Mouse (Mus musculus) limb, embryonic 14.5 days (tissue): ENCODE data around the gene Sez6l2. TPM values are rescaled to one million over a fixed set of nuclear protein-coding genes. Genes with fewer than 3 reads are reported as not detected.

Experiments used
- ATAC-seq: fragments of 200-750 bp; cut with Nextera tagmentation; 2 replicates; pipeline ENCODE4 v1.8.0; 2017; ENCODE audit warnings: low read depth, moderate number of reproducible peaks, moderate TSS enrichment; ENCODE audit not compliant: low FRiP score
- DNase-seq: peaks from one replicate; pipeline ENCODE4 v3.0.0-alpha.2; 2015; ENCODE audit warnings: low spot score
- H3K27ac ChIP-seq: fragments of 300-500 bp; sonication (generic); replicated peaks from 2 replicates; pipeline ENCODE4 v1.5.1; 2014; ENCODE audit warnings: low read depth, mild to moderate bottlenecking, low read length, moderate library complexity, mixed read lengths
- H3K27me3 ChIP-seq: fragments of 300-500 bp; sonication (generic); 2 replicates; pipeline ENCODE4 v1.6.1; 2014; ENCODE audit warnings: low read length, mixed read lengths; ENCODE audit not compliant: control insufficient read depth, insufficient read depth
- H3K36me3 ChIP-seq: fragments of 300-500 bp; sonication (generic); 2 replicates; pipeline ENCODE4 v1.6.1; 2014; ENCODE audit warnings: mild to moderate bottlenecking, low read length, moderate library complexity, mixed read lengths; ENCODE audit not compliant: control insufficient read depth, insufficient read depth
- H3K4me1 ChIP-seq: fragments of 300-500 bp; sonication (generic); 2 replicates; pipeline ENCODE4 v1.6.1; 2014; ENCODE audit warnings: antibody characterized with exemption, low read length, mixed read lengths; ENCODE audit not compliant: control insufficient read depth, insufficient read depth
- H3K4me2 ChIP-seq: fragments of 300-500 bp; sonication (generic); replicated peaks from 2 replicates; pipeline ENCODE4 v1.6.1; 2014; ENCODE audit warnings: low read depth, mild to moderate bottlenecking, low read length, moderate library complexity; ENCODE audit not compliant: severe bottlenecking
- H3K4me3 ChIP-seq: fragments of 300-500 bp; sonication (generic); replicated peaks from 2 replicates; pipeline ENCODE4 v1.5.1; 2014; ENCODE audit warnings: low read length
- H3K9ac ChIP-seq: fragments of 300-500 bp; sonication (generic); 2 replicates; pipeline ENCODE4 v1.6.1; 2014; ENCODE audit warnings: mild to moderate bottlenecking, low read depth, low read length, moderate library complexity; ENCODE audit not compliant: severe bottlenecking
- H3K9me3 ChIP-seq: fragments of 300-500 bp; sonication (generic); 2 replicates; pipeline ENCODE4 v1.6.1; 2016; ENCODE audit warnings: low read length; ENCODE audit not compliant: control insufficient read depth
- POLR2A ChIP-seq: fragments of 200-500 bp; IDR thresholded peaks from 2 replicates; pipeline ENCODE4 v1.8.0; 2012; ENCODE audit warnings: inconsistent platforms, mild to moderate bottlenecking, moderate library complexity, borderline replicate concordance; ENCODE audit not compliant: insufficient read depth, insufficient read length; ENCODE audit errors: extremely low read depth
- WGBS: fragments of 180-500 bp; shearing (Covaris S2); extraction: QIAGEN DNeasy Blood & Tissue Kit; methylation state at CpG from one replicate; pipeline ENCODE4 v1.1.7; 2014; 5-methylcytosine and 5-hydroxymethylcytosine counted together
- polyA plus RNA-seq, 2 experiments: library from polyadenylated mRNA; depleted of rRNA in 1 of 2; stranded (reverse) in 1 of 2; unstranded in 1 of 2; fragments of >200 nt; fragmentation: Nextera tagmentation in 1 of 2; extraction: Ambion mirVana in 1 of 2; gene quantifications; 2 replicates each; pipeline versions ENCODE4 v1.2.1 to v1.2.3; 2012 to 2014

Sez6l2 gene
- polyA plus RNA-seq, 2 experiments = 1.6 to 2.5 TPM

DNA sequence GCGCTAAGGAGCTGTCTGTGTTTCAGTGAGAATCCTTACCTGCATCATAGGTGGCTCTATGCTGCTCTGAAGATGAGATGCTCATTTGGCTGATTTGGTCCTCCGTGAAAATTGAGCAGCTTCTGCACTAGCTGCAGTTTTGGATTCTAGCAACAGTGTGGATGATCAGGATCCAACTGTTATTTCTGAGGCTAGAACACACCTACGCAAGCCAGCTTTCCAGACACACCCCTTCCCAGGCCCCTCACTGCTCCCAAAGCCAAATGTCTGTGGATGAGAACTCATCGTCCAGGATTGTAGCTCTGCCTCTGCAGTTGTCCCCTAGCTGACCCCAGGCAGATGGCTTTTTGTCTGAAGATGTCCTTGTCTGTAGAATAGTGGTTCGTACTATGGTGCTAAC lies 10.7 kb downstream of the Sez6l2 start:
- Histone ChIP-seq H3K27me3 (peaks cover 20% of the 10 kb centered on the region), H3K9ac (no peak overlapping the region), H3K4me2 (no peak overlapping the region), H3K27ac (no peak overlapping the region), H3K36me3 (no peaks in the 10 kb centered on the region), H3K9me3 (no peaks in the 10 kb centered on the region), H3K4me1 (no peaks in the 10 kb centered on the region), H3K4me3 (no peak overlapping the region)
- ATAC-seq = no peak
- no peak for DNase-seq
- WGBS = 84% methylated on average over 5 of the region's 5 CpGs
- no peak for TF ChIP-seq POLR2A

DNA sequence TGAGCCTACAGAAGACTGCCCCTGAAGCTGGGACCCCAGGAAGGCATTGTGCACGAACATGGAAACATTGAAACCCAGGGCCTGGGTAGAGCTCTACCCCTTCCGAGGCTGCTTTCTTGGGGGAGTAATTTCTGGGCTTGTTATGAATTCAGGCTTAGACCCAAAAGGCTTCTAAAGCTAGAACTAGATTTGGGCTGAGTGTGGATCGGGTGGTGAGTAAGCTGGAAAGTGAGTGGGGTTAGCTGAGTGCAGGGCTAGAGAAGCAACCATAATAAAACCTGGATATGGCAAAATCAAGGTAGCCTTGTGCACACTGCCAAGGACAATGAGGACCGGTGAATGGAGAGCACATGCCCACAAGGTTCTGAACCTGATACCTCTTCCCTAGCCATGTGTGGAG lies 11.6 kb downstream of the Sez6l2 start:
- H3K27ac ChIP-seq = no peak overlapping the region
- no peak overlapping the region for H3K4me2 ChIP-seq
- ATAC-seq = no peak
- peaks cover 20% of the 10 kb centered on the region for H3K27me3 ChIP-seq
- H3K9ac ChIP-seq = no peak overlapping the region
- no peaks in the 10 kb centered on the region for H3K4me1 ChIP-seq
- no peaks in the 10 kb centered on the region for H3K9me3 ChIP-seq
- DNase-seq = no peak
- WGBS = 81% methylated on average over 4 of the region's 4 CpGs
- no peak overlapping the region for H3K4me3 ChIP-seq
- no peaks in the 10 kb centered on the region for H3K36me3 ChIP-seq
- no peak for TF ChIP-seq POLR2A

DNA sequence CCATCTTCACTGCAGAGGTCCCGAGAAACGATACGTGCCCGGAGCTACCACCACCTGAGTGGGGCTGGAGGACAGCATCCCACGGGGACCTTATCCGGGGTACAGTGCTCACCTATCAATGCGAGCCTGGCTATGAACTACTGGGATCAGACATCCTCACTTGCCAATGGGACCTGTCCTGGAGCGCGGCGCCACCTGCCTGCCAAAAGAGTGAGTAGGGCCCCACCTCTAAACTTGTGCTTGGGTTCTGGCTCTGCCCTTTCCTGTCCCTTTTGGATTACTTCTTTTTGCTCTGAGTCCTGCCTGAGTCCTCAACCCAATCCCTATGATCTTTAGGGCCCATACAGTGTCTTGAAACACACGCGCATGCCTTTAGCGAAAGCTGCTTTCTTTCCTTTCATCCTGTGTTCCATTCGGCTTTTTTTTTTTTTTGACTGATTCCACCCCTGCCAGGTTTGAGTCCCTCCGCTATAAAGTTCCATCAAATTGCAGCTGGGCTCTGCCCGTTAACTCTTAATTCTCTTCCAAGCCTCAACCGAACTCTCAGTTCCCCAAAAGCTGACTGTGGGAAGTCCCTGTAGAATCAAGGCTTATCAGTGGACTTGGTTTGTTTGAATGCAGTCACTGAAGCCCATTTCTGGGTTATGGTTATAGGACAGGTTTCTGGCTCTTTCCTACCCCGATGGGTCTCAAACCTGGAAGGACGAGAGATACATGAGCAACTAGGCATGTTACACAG lies 13.4 kb downstream of the Sez6l2 start:
- no peak overlapping the region for H3K27ac ChIP-seq
- WGBS = 20% methylated on average over 19 of the region's 19 CpGs
- ATAC-seq (no peak), DNase-seq (peak; percentile 23)
- H3K4me3 ChIP-seq = no peak overlapping the region; the same call in 1 of the 2 replicates
- no peak for TF ChIP-seq POLR2A
- peak overlapping the region; percentile 26 for H3K4me2 ChIP-seq
- H3K4me1 ChIP-seq = no peaks in the 10 kb centered on the region
- H3K36me3 ChIP-seq = no peaks in the 10 kb centered on the region
- no peaks in the 10 kb centered on the region for H3K9me3 ChIP-seq
- peaks cover 20% of the 10 kb centered on the region for H3K27me3 ChIP-seq
- no peak overlapping the region for H3K9ac ChIP-seq

DNA sequence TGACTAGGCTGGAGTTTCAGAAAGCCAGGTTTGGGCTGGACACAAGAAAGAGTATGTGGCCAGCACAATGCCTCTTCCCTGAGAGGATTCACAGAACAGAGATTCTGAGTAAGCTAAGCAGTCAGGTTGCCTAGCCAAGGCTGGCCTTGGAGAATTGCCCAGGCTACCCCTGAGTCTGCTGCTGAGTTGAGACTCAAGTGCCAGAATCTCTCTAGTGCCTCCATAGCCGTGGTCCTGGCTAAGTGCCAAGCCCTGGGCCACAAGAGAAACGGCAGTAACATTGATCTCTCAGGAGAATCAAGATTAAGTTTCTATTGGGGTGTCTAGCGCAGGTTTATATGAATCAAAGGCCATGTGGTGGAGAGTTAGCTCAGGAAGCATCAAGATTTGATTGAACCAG lies 15.2 kb downstream of the Sez6l2 start:
- no peak overlapping the region for H3K4me3 ChIP-seq
- H3K4me1 ChIP-seq = no peaks in the 10 kb centered on the region
- DNase-seq (no peak), ATAC-seq (no peak)
- H3K9me3 ChIP-seq = no peaks in the 10 kb centered on the region
- TF ChIP-seq POLR2A = no peak
- H3K4me2 ChIP-seq = no peak overlapping the region
- WGBS = 61% methylated on average over 3 of the region's 3 CpGs
- no peak overlapping the region for H3K27ac ChIP-seq
- H3K9ac ChIP-seq = no peak overlapping the region
- H3K36me3 ChIP-seq = no peaks in the 10 kb centered on the region
- H3K27me3 ChIP-seq = peaks cover 20% of the 10 kb centered on the region

DNA sequence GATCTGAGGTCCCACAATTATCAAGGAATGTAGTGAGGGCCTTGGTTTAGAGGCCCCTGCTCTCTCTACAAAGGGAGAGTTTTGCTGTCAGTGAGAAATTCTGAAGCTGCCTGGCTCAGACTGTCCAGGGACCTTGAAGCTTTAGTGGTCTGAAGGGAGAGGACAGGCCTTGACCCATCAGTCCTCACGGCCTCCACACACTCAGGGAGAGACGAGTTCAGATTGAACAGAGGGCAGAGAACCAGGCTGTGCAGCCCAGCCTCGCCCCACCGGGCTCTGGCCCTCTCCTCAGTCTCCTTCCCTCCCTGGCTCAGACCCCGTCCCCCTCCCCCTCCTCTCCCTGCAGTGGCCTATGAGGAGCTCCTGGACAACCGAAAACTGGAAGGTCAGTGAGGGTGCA lies 17.0 kb downstream of the Sez6l2 start:
- TF ChIP-seq POLR2A = no peak
- no peak overlapping the region for H3K4me2 ChIP-seq
- H3K4me1 ChIP-seq = no peaks in the 10 kb centered on the region
- peaks cover 20% of the 10 kb centered on the region for H3K27me3 ChIP-seq
- no peak for DNase-seq
- H3K9me3 ChIP-seq = no peaks in the 10 kb centered on the region
- no peak overlapping the region for H3K4me3 ChIP-seq
- 69% methylated on average over 6 of the region's 6 CpGs for WGBS
- no peak overlapping the region for H3K27ac ChIP-seq
- H3K9ac ChIP-seq = no peak overlapping the region
- ATAC-seq = no peak
- no peaks in the 10 kb centered on the region for H3K36me3 ChIP-seq

DNA sequence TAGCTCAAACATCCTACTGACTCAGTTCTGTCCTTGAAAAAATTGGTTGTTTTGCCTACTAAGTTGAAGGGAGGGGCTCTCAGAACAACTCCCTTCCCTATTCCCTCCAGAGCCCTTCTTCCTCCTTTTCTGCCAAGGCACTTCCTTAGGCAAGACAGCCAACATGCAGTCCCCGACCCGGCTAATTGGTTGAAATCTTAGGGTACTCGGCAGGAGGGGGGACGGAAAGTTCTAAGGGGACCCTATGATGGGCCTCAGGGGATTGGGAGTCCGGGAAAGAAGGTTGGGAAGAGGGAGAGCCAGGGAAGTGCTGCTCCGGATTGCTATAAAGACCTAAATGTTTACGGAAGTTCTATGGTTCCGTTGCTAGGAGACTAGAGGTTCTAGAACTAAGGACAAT lies 25.1 kb downstream of the Sez6l2 start:
- Histone ChIP-seq H3K4me2 (peak overlapping the region; percentile 80), H3K36me3 (peaks cover 25% of the 10 kb centered on the region), H3K27me3 (no peaks in the 10 kb centered on the region), H3K9me3 (no peaks in the 10 kb centered on the region), H3K4me1 (peaks cover 7% of the 10 kb centered on the region; the same call in 1 of the 2 replicates), H3K9ac (0 out of 2 replicates have a peak overlapping the region, but pooled peaks have one; percentile 38), H3K27ac (peak overlapping the region; percentile 22; the same call in 1 of the 2 replicates), H3K4me3 (peak overlapping the region; percentile 97)
- TF ChIP-seq POLR2A = no peak
- no peak for ATAC-seq
- WGBS = 12% methylated on average over 8 of the region's 8 CpGs
- DNase-seq = no peak
